Mouse (Mus musculus) skeletal muscle tissue, adult 2 months (tissue): ENCODE measurements around the gene Cdh6.

Experiments
- DNase-seq: peaks from one replicate; pipeline ENCODE4 v3.0.0-alpha.2; 2012; ENCODE audit warnings: low read depth, low spot score

Cdh6 gene

GRCm38 (mm10) chr15:13155820-13156219, 17.7 kb downstream of the Cdh6 start:
- no peak for DNase-seq

GRCm38 (mm10) chr15:13155418-13155817, 18.1 kb downstream of the Cdh6 start:
- no peak for DNase-seq

GRCm38 (mm10) chr15:13141983-13142382, 31.5 kb downstream of the Cdh6 start:
- DNase-seq: no peak

GRCm38 (mm10) chr15:13139662-13140061, 33.8 kb downstream of the Cdh6 start:
- no peak for DNase-seq

- no peak for DNase-seq
These were observed 36.3 kb downstream of the Cdh6 start for GRCm38 (mm10) chr15:13137166-13137565.

GRCm38 (mm10) chr15:13134086-13134485, 39.4 kb downstream of the Cdh6 start:
- no peak for DNase-seq

- DNase-seq: no peak
These were observed 40.1 kb downstream of the Cdh6 start for GRCm38 (mm10) chr15:13133370-13133769.

- DNase-seq: no peak
These were observed 41.0 kb downstream of the Cdh6 start for GRCm38 (mm10) chr15:13132493-13132892.

- DNase-seq: no peak
These were observed 43.2 kb downstream of the Cdh6 start for GRCm38 (mm10) chr15:13130246-13130645.

- DNase-seq: no peak
These were observed 73.1 kb downstream of the Cdh6 start for GRCm38 (mm10) chr15:13100341-13100740.

- DNase-seq: no peak
These were observed 75.6 kb downstream of the Cdh6 start for GRCm38 (mm10) chr15:13097861-13098260.

GRCm38 (mm10) chr15:13095406-13095805, 78.1 kb downstream of the Cdh6 start:
- DNase-seq: no peak

- DNase-seq: no peak
These were observed 78.6 kb downstream of the Cdh6 start for GRCm38 (mm10) chr15:13094881-13095256.

- no peak for DNase-seq
These were observed 79.3 kb downstream of the Cdh6 start for GRCm38 (mm10) chr15:13093954-13094880.

- no peak for DNase-seq
These were observed 81.4 kb downstream of the Cdh6 start for GRCm38 (mm10) chr15:13092064-13092463.

- no peak for DNase-seq
These were observed 84.9 kb downstream of the Cdh6 start for GRCm38 (mm10) chr15:13088504-13089058.

GRCm38 (mm10) chr15:13084746-13085145, 88.7 kb downstream of the Cdh6 start:
- DNase-seq: no peak

GRCm38 (mm10) chr15:13076908-13077669, 96.4 kb downstream of the Cdh6 start:
- no peak for DNase-seq

GRCm38 (mm10) chr15:13074047-13074446, 99.4 kb downstream of the Cdh6 start:
- DNase-seq: no peak

GRCm38 (mm10) chr15:13068213-13068516, 105.3 kb downstream of the Cdh6 start:
- DNase-seq: no peak

GRCm38 (mm10) chr15:13067429-13068212, 105.9 kb downstream of the Cdh6 start:
- no peak for DNase-seq

GRCm38 (mm10) chr15:13066765-13067164, 106.7 kb downstream of the Cdh6 start:
- no peak for DNase-seq
